Mouse (Mus musculus) CH12.LX (cell line): ENCODE results near the gene Hsd11b2. TPM values are rescaled to one million over a fixed set of nuclear protein-coding genes. Genes with fewer than 3 reads are reported as not detected.

Source experiments
- DNase-seq: peaks from one replicate; pipeline ENCODE4 v3.0.0-alpha.2; 2013; ENCODE audit errors: extremely low read depth
- H3K27ac ChIP-seq: 2 replicates; pipeline ENCODE4 v1.5.1; 2012; ENCODE audit warnings: low read depth, mild to moderate bottlenecking, control low read depth, moderate library complexity; ENCODE audit not compliant: insufficient read depth
- H3K27me3 ChIP-seq: replicated peaks from 2 replicates; pipeline ENCODE3; 2012; ENCODE audit warnings: inconsistent platforms
- H3K36me3 ChIP-seq, 2 experiments: replicated peaks in 1 of 2; 2 replicates each; pipeline versions ENCODE3 to v1.6.1; 2012; ENCODE audit warnings: inconsistent platforms in 1 of 2, low read length in 1 of 2, mild to moderate bottlenecking in 1 of 2, mixed read lengths in 1 of 2, moderate library complexity in 1 of 2; ENCODE audit not compliant: control insufficient read depth in 1 of 2, insufficient read depth in 1 of 2
- H3K4me1 ChIP-seq, 2 experiments: 2 replicates each; pipeline ENCODE4 v1.6.1; 2012; ENCODE audit warnings: inconsistent platforms in 1 of 2, moderate library complexity in 1 of 2; ENCODE audit not compliant: insufficient read depth in 2 of 2, control insufficient read depth in 1 of 2
- H3K4me2 ChIP-seq: 2 replicates; pipeline ENCODE4 v1.6.1; 2012; ENCODE audit warnings: low read depth, mild to moderate bottlenecking, control low read depth; ENCODE audit not compliant: poor library complexity, insufficient read depth, severe bottlenecking
- H3K4me3 ChIP-seq, 3 experiments: fragments of 150-350 bp in 1 of 3; sonication (generic) in 1 of 3; replicated peaks in 1 of 3; 2 replicates each; pipeline versions ENCODE3 to v1.5.1; 2011 to 2012; ENCODE audit warnings: low read depth in 2 of 3, low read length in 2 of 3, mild to moderate bottlenecking in 2 of 3, moderate library complexity in 2 of 3, control low read depth in 1 of 3, improper control_type of control experiment in 1 of 3, inconsistent platforms in 1 of 3, mixed read lengths in 1 of 3; ENCODE audit not compliant: poor library complexity in 1 of 3
- H3K79me2 ChIP-seq: replicated peaks from 2 replicates; pipeline ENCODE4 v1.6.1; 2012; ENCODE audit warnings: mild to moderate bottlenecking, moderate library complexity; ENCODE audit not compliant: control insufficient read depth, poor library complexity, insufficient read depth, severe bottlenecking; ENCODE audit errors: extremely low read depth
- H3K9ac ChIP-seq: 2 replicates; pipeline ENCODE4 v1.6.1; 2012; ENCODE audit warnings: low read depth, mild to moderate bottlenecking, control low read depth, moderate library complexity; ENCODE audit not compliant: insufficient read depth
- H3K9me3 ChIP-seq: replicated peaks from 2 replicates; pipeline ENCODE3; 2012; ENCODE audit warnings: low read length, inconsistent platforms, mixed read lengths
- BHLHE40 ChIP-seq: IDR thresholded peaks from 2 replicates; pipeline ENCODE4 v1.6.1; 2011; ENCODE audit warnings: mild to moderate bottlenecking, low read depth, low read length, improper control_type of control experiment
- CTCF ChIP-seq, 2 experiments: IDR thresholded peaks in 1 of 2; conservative IDR thresholded peaks in 1 of 2; 2 replicates each; pipeline ENCODE4 v1.5.1; 2011 to 2012; ENCODE audit warnings: low read depth in 2 of 2, low read length in 2 of 2, improper control_type of control experiment in 1 of 2, inconsistent platforms in 1 of 2, mild to moderate bottlenecking in 1 of 2, moderate library complexity in 1 of 2
- ELF1 ChIP-seq: IDR thresholded peaks from 2 replicates; pipeline ENCODE4 v1.6.1; 2014; ENCODE audit warnings: low read depth, mild to moderate bottlenecking, inconsistent platforms, low read length, improper control_type of control experiment
- EP300 ChIP-seq: IDR thresholded peaks from 2 replicates; pipeline ENCODE4 v1.6.1; 2011; ENCODE audit warnings: low read length, improper control_type of control experiment
- ETS1 ChIP-seq: conservative IDR thresholded peaks from 2 replicates; pipeline ENCODE4 v1.6.1; 2012; ENCODE audit warnings: low read depth, mild to moderate bottlenecking, inconsistent platforms, low read length, improper control_type of control experiment, moderate library complexity
- GABPA ChIP-seq: IDR thresholded peaks from 2 replicates; pipeline ENCODE4 v1.6.1; 2012; ENCODE audit warnings: low read depth, low read length, improper control_type of control experiment, inconsistent platforms; ENCODE audit not compliant: insufficient replicate concordance
- HCFC1 ChIP-seq: IDR thresholded peaks from 2 replicates; pipeline ENCODE4 v1.6.1; 2012; ENCODE audit warnings: low read depth, mild to moderate bottlenecking, inconsistent platforms, low read length, improper control_type of control experiment
- IRF4 ChIP-seq: IDR thresholded peaks from 2 replicates; pipeline ENCODE4 v1.6.1; 2014; ENCODE audit warnings: low read depth, mild to moderate bottlenecking, inconsistent platforms, low read length, improper control_type of control experiment
- JUND ChIP-seq: conservative IDR thresholded peaks from 2 replicates; pipeline ENCODE4 v1.6.1; 2011; ENCODE audit warnings: low read depth, low read length, improper control_type of control experiment
- KAT2A ChIP-seq: IDR thresholded peaks from 2 replicates; pipeline ENCODE4 v1.6.1; 2012; ENCODE audit warnings: low read length, improper control_type of control experiment, inconsistent platforms; ENCODE audit not compliant: insufficient replicate concordance
- MAZ ChIP-seq: IDR thresholded peaks from 2 replicates; pipeline ENCODE4 v1.6.1; 2012; ENCODE audit warnings: low read depth, mild to moderate bottlenecking, inconsistent platforms, low read length, improper control_type of control experiment, moderate library complexity
- MXI1 ChIP-seq: IDR thresholded peaks from 2 replicates; pipeline ENCODE4 v1.6.1; 2011; ENCODE audit warnings: mild to moderate bottlenecking, low read depth, low read length, improper control_type of control experiment
- MYC ChIP-seq: IDR thresholded peaks from 2 replicates; pipeline ENCODE4 v1.6.1; 2011; ENCODE audit warnings: low read depth, mild to moderate bottlenecking, improper control_type of control experiment, low read length
- NELFE ChIP-seq: IDR thresholded peaks from 2 replicates; pipeline ENCODE4 v1.6.1; 2011; ENCODE audit warnings: low read depth, low read length, improper control_type of control experiment
- NRF1 ChIP-seq: IDR thresholded peaks from 2 replicates; pipeline ENCODE4 v1.6.1; 2014; ENCODE audit warnings: low read depth, mild to moderate bottlenecking, inconsistent platforms, low read length, improper control_type of control experiment, moderate library complexity
- POLR2A ChIP-seq: IDR thresholded peaks from 2 replicates; pipeline ENCODE4 v1.6.1; 2011; ENCODE audit warnings: low read depth, mild to moderate bottlenecking, improper control_type of control experiment, low read length
- RAD21 ChIP-seq: IDR thresholded peaks from 2 replicates; pipeline ENCODE4 v1.6.1; 2011; ENCODE audit warnings: low read depth, mild to moderate bottlenecking, low read length, improper control_type of control experiment, moderate library complexity
- SIN3A ChIP-seq: IDR thresholded peaks from 2 replicates; pipeline ENCODE4 v1.6.1; 2012; ENCODE audit warnings: low read length, improper control_type of control experiment, inconsistent platforms
- SMC3 ChIP-seq: IDR thresholded peaks from 2 replicates; pipeline ENCODE4 v1.6.1; 2011; ENCODE audit warnings: low read depth, low read length, improper control_type of control experiment
- TBP ChIP-seq: conservative IDR thresholded peaks from 2 replicates; pipeline ENCODE4 v1.6.1; 2011; ENCODE audit warnings: low read depth, low read length, improper control_type of control experiment
- TCF12 ChIP-seq: IDR thresholded peaks from 2 replicates; pipeline ENCODE4 v1.6.1; 2014; ENCODE audit warnings: low read depth, mild to moderate bottlenecking, inconsistent platforms, low read length, improper control_type of control experiment
- UBTF ChIP-seq: IDR thresholded peaks from 2 replicates; pipeline ENCODE4 v1.6.1; 2012; ENCODE audit warnings: low read depth, mild to moderate bottlenecking, inconsistent platforms, low read length, improper control_type of control experiment, moderate library complexity
- USF1 ChIP-seq: IDR thresholded peaks from 2 replicates; pipeline ENCODE4 v1.6.1; 2014; ENCODE audit warnings: low read depth, mild to moderate bottlenecking, inconsistent platforms, low read length, improper control_type of control experiment
- ZC3H11A ChIP-seq: IDR thresholded peaks from 2 replicates; pipeline ENCODE4 v1.6.1; 2012; ENCODE audit warnings: low read depth, mild to moderate bottlenecking, inconsistent platforms, low read length, improper control_type of control experiment
- ZKSCAN1 ChIP-seq: IDR thresholded peaks from 2 replicates; pipeline ENCODE4 v1.6.1; 2012; ENCODE audit warnings: low read depth, inconsistent platforms, low read length, improper control_type of control experiment, borderline replicate concordance
- ZMIZ1 ChIP-seq: IDR thresholded peaks from 2 replicates; pipeline ENCODE4 v1.6.1; 2012; ENCODE audit warnings: low read depth, mild to moderate bottlenecking, inconsistent platforms, low read length, improper control_type of control experiment
- ZNF384 ChIP-seq: IDR thresholded peaks from 2 replicates; pipeline ENCODE4 v1.6.1; 2012; ENCODE audit warnings: low read depth, low read length, improper control_type of control experiment, inconsistent platforms
- dilution Hi-C: fragments of 300-500 bp; cut with MboI; formaldehyde crosslinking; loops from 2 replicates; pipeline ENCODE4 v1.14.3; 2020; ENCODE audit warnings: low sequenced_read_pairs; ENCODE audit not compliant: extremely low pct_unique_long_range_greater_than_20kb, extremely low pct_ligation_motif_present
- in situ Hi-C: fragments of 300-500 bp; cut with MboI; formaldehyde crosslinking; loops from 3 replicates; pipeline ENCODE4 v1.14.3; 2019; ENCODE audit warnings: low sequenced_read_pairs, low pct_ligation_motif_present, low pct_unique_long_range_greater_than_20kb, mixed read lengths
- polyA plus RNA-seq: library from polyadenylated mRNA; unstranded; fragments of >175 nt; gene quantifications from 2 replicates; pipeline ENCODE4 v1.2.1, GENCODE M21; 2012; ENCODE audit warnings: low read depth; ENCODE audit not compliant: insufficient read length
- total RNA-seq, 2 experiments: library from RNA; depleted of rRNA; stranded (reverse); fragments of 300-350 nt in 1 of 2; fragments of >200 nt in 1 of 2; gene quantifications; 2 replicates each; pipeline ENCODE4 v1.2.3; 2012 to 2014

The Hsd11b2 gene
- total and polyA plus RNA-seq, 3 experiments = not detected

DNA sequence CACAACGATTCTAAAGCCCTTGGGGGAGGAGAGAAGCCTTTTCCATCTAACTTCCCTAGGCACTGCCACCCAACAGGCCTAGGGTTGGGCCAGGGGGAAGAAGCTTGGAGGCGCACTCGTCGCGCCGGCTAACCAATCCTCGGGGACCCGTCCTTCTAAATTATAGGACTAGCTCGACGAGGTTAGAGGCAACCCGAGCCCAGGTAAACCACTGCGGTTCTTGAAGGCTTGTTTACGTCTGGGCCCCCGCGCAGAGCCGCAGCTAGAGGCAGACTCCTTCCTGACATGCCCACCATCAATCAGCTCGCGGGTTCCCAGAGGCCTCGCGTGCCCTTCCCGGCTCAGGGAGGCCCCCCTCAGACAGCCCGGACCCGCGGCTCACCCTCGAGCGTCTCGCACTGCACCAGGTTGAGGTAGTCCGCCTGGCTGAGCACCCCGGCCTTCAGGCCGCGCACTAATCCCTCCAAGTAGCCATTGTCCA is 46.9 kb downstream of the Hsd11b2 start:
- DNase-seq = peak; percentile 18
- dilution Hi-C loops = no loop called here
- TF ChIP-seq ETS1 (no peak), ZNF384 (no peak), ZMIZ1 (no peak), ELF1 (no peak), NRF1 (no peak), CTCF (conservative IDR thresholded peaks at IDR 0.05 in 1 of 2, IDR thresholded peaks at IDR 0.05 in 1 of 2; ENCODE audit: low read depth in 2 of 2, low read length in 2 of 2) (no peak), MAZ (no peak), EP300 (no peak), JUND (no peak), HCFC1 (no peak), BHLHE40 (no peak)

DNA sequence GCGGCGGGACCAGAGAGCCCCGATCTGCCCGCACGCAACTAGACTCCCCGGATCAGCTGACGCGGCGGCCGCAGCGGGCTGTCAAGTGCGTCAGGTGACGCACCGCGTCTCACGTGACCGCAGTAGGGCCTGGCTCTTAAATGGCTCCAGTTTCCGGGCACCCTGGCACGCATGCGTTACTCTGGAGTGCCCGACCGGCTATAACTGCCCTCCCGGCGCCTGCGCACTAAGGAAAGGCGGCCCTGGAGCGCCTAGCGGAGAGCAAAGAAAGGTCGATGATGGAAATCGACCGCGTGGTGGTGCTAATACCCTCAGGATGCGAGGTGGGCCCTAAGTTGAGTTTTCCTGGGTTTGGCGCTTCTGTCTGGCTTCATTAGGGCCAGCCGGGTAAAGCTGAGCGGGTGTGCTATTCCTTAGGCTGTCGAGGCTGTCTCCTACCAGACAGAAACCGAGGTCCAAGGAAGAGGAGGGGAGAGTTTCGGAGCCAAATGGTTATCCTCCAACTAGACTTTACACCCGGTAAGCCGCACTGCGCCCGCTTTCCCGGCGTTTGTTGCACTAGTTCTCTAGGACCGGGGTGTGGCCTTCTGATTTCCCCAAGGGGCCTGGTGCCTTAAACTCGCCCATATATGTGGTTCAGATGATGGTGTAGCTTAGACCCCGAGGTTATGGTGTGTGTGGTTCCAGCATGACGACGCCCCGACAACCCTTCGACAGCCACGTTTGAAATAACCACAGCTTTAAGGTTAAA is 47.6 kb downstream of the Hsd11b2 start, which contains the start of gene Atp6v0d1:
Gene Atp6v0d1, minus strand, starts transcription at position 96 of the 751 bp plus-strand sequence.
- H3K4me3 ChIP-seq = peak within 1 kb of the TSS; percentile 84 to 99 (median 90)
- H3K27ac ChIP-seq = no peak within 1 kb of the TSS
- H3K9ac ChIP-seq = peak within 1 kb of the TSS; percentile 93
- dilution Hi-C loops = no loop called here
- peaks cover 0 to 22% of the 10 kb centered on the region in 2 experiments for H3K36me3 ChIP-seq
- in situ Hi-C loops = no loop called here
- DNase-seq = peak; percentile 99
- H3K4me2 ChIP-seq = peak within 1 kb of the TSS; percentile 88
- peaks cover 4 to 31% of the 10 kb centered on the region in 2 experiments; a peak in 3 of 4 replicates for H3K4me1 ChIP-seq
- H3K79me2 ChIP-seq = no peaks in the 10 kb centered on the region
- H3K9me3 ChIP-seq = no peaks in the 10 kb centered on the region
- no peaks in the 10 kb centered on the region for H3K27me3 ChIP-seq
- no peak for TF ChIP-seq ZKSCAN1
- peak; percentile 87 for TF ChIP-seq ETS1
- peak; percentile 91 for TF ChIP-seq ELF1
- peak; percentile 47 for TF ChIP-seq SMC3
- TF ChIP-seq USF1 = peak; percentile 96
- peak; percentile 74 for TF ChIP-seq HCFC1
- no peak for TF ChIP-seq GABPA
- peak; percentile 99 for TF ChIP-seq SIN3A
- TF ChIP-seq TBP = peak; percentile 63
- peak; percentile 71 for TF ChIP-seq RAD21
- TF ChIP-seq BHLHE40 = peak; percentile 99
- TF ChIP-seq POLR2A = peak; percentile 73
- no peak for TF ChIP-seq JUND
- peak; percentile 74 for TF ChIP-seq NELFE
- TF ChIP-seq KAT2A = 0 out of 2 replicates have a peak, but pooled peaks have one; percentile 54
- TF ChIP-seq UBTF = peak; percentile 47; the same call in 1 of the 2 replicates
- TF ChIP-seq IRF4 = peak; percentile 63; the same call in 1 of the 2 replicates
- 0 out of 2 replicates have a peak, but pooled peaks have one; percentile 20 for TF ChIP-seq EP300
- 0 out of 2 replicates have a peak, but pooled peaks have one; percentile 11 for TF ChIP-seq ZNF384
- TF ChIP-seq ZC3H11A = no peak
- TF ChIP-seq NRF1 = peak; percentile 99
- peak; percentile 70 for TF ChIP-seq TCF12
- TF ChIP-seq ZMIZ1 = peak; percentile 28; the same call in 1 of the 2 replicates
- peak in 1 of 2 experiments; percentile 95; a peak in 2 of 4 replicates for TF ChIP-seq CTCF (conservative IDR thresholded peaks at IDR 0.05 in 1 of 2, IDR thresholded peaks at IDR 0.05 in 1 of 2; ENCODE audit: low read depth in 2 of 2, low read length in 2 of 2)
- peak; percentile 61; the same call in 1 of the 2 replicates for TF ChIP-seq MYC
- no peak for TF ChIP-seq MAZ
- peak; percentile 56 for TF ChIP-seq MXI1

More for the DNA sequence above, 46.9 kb downstream of the Hsd11b2 start:
- H3K9ac ChIP-seq = peak overlapping the region; percentile 93
- peak overlapping the region; percentile 88 for H3K4me2 ChIP-seq
- no peak overlapping the region for H3K27ac ChIP-seq
- peak overlapping the region; percentile 84 to 99 (median 90) for H3K4me3 ChIP-seq
- in situ Hi-C loops = no loop called here
- H3K36me3 ChIP-seq = peaks cover 0 to 24% of the 10 kb centered on the region in 2 experiments
- H3K79me2 ChIP-seq = no peaks in the 10 kb centered on the region
- H3K9me3 ChIP-seq = no peaks in the 10 kb centered on the region
- H3K4me1 ChIP-seq = peaks cover 4 to 31% of the 10 kb centered on the region in 2 experiments; a peak in 3 of 4 replicates
- H3K27me3 ChIP-seq = no peaks in the 10 kb centered on the region
